Mouse (Mus musculus): ENCODE data around the gene Slc25a39.

DNA sequence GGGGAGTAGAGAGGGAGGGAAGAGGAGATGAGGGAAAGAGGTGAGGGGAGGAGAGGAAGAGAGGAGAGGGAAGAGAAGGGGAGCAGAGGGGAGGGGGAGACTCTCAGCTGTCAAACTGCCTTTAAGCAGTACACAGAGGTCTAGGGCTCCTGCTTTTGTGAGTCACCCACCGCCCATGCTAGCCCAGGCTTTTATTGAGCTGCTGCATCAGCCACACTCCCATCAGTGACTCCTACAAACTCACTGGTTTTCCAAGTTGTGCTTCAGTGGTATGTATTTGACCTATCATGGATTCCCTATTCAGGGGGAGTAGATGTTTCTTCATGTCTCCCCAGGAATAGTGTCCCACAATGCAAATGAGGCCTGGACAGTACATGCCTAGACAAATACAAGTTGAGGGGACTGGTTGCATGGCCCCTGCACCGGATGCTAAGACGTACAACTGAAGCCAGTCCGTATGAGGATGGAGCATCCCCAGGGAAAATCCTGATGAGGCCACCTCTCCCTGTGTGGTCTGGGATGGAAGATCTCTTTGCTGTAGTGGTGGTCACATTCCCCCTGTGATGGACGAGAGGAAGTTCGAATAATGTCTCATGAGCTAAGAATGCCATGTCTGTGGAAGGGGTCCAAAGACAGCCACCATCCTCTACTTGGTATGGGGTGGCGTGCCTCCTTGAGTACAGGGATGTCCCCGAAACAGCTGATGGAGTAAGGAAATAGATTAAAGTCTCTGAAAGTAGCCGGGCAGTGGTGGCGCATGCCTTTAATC lies 7.5 kb upstream of the Slc25a39 start:
- TF ChIP-seq POLR2A (IDR thresholded peaks at IDR 0.05; ENCODE audit: low read depth, low read length), result no peak
- no peak for TF ChIP-seq CTCF (IDR thresholded peaks at IDR 0.05; ENCODE audit: extremely low read depth, insufficient read length, insufficient replicate concordance, low read depth, low read length)
